Mouse (Mus musculus): ENCODE measurements around the gene Bco2. TPM values are rescaled to one million over a fixed set of nuclear protein-coding genes. Genes with fewer than 3 reads are reported as not detected.

The Bco2 gene
- polyA plus RNA-seq, 1 experiment = 0.70 TPM

GRCm38 (mm10) chr9:50565173-50565572 is 10.2 kb upstream of the Bco2 start:
- Histone ChIP-seq H3K4me1 (ENCODE audit: control insufficient read depth, insufficient read depth, low read length) (no peaks in the 10 kb centered on the region), H3K4me3 (replicated peaks; ENCODE audit: extremely low read depth, low read depth, low read length) (no peak overlapping the region)
- DNase-seq = no peak
- 60% methylated on average over 7 of the region's 7 CpGs for WGBS
- TF ChIP-seq CTCF (IDR thresholded peaks at IDR 0.05; ENCODE audit: insufficient read depth, low read length) (no peak), POLR2A (IDR thresholded peaks at IDR 0.05; ENCODE audit: borderline replicate concordance, extremely low read depth, low read depth, low read length) (no peak)

- Histone ChIP-seq H3K4me1 (ENCODE audit: control insufficient read depth, insufficient read depth, low read length) (no peaks in the 10 kb centered on the region), H3K4me3 (replicated peaks; ENCODE audit: extremely low read depth, low read depth, low read length) (no peak overlapping the region)
- TF ChIP-seq POLR2A (IDR thresholded peaks at IDR 0.05; ENCODE audit: borderline replicate concordance, extremely low read depth, low read depth, low read length) = no peak
- no peak for TF ChIP-seq CTCF (IDR thresholded peaks at IDR 0.05; ENCODE audit: insufficient read depth, low read length)
- 68% methylated on average over 2 of the region's 2 CpGs for WGBS
- no peak for DNase-seq
Observed at GRCm38 (mm10) chr9:50561918-50562360, 7.0 kb upstream of the Bco2 start.

GRCm38 (mm10) chr9:50561145-50561917 is 6.3 kb upstream of the Bco2 start, which contains the start of gene Tex12:
TSS of gene Tex12 (minus strand) at chr9:50561325.
- no peak within 1 kb of the TSS for H3K4me3 ChIP-seq (replicated peaks; ENCODE audit: extremely low read depth, low read depth, low read length)
- DNase-seq = no peak
- no peak for TF ChIP-seq POLR2A (IDR thresholded peaks at IDR 0.05; ENCODE audit: borderline replicate concordance, extremely low read depth, low read depth, low read length)
- no peak for TF ChIP-seq CTCF (IDR thresholded peaks at IDR 0.05; ENCODE audit: insufficient read depth, low read length)
- WGBS = 86% methylated on average over 38 of the region's 38 CpGs
- no peaks in the 10 kb centered on the region for H3K4me1 ChIP-seq (ENCODE audit: control insufficient read depth, insufficient read depth, low read length)

- WGBS = 31% methylated on average over 12 of the region's 12 CpGs
- H3K4me1 ChIP-seq (ENCODE audit: control insufficient read depth, insufficient read depth, low read length) = no peaks in the 10 kb centered on the region; the same call in 1 of the 2 replicates
- TF ChIP-seq POLR2A (IDR thresholded peaks at IDR 0.05; ENCODE audit: borderline replicate concordance, extremely low read depth, low read depth, low read length) (no peak), CTCF (IDR thresholded peaks at IDR 0.05; ENCODE audit: insufficient read depth, low read length) (no peak)
- DNase-seq = peak; percentile 34
- H3K4me3 ChIP-seq (replicated peaks; ENCODE audit: extremely low read depth, low read depth, low read length) = peak within 1 kb of the TSS; percentile 54
Observed at GRCm38 (mm10) chr9:50554241-50555093, 514 bp downstream of the Bco2 start, which contains the start of gene Il18. TSS of gene Il18 (plus strand) at chr9:50554827.

GRCm38 (mm10) chr9:50553547-50553946 is 1.4 kb downstream of the Bco2 start:
- DNase-seq = no peak
- Histone ChIP-seq H3K4me1 (ENCODE audit: control insufficient read depth, insufficient read depth, low read length) (no peaks in the 10 kb centered on the region; the same call in 1 of the 2 replicates), H3K4me3 (replicated peaks; ENCODE audit: extremely low read depth, low read depth, low read length) (no peak overlapping the region)
- TF ChIP-seq CTCF (IDR thresholded peaks at IDR 0.05; ENCODE audit: insufficient read depth, low read length) (no peak), POLR2A (IDR thresholded peaks at IDR 0.05; ENCODE audit: borderline replicate concordance, extremely low read depth, low read depth, low read length) (no peak)
- 54% methylated on average over 2 of the region's 2 CpGs for WGBS

- Histone ChIP-seq H3K4me1 (ENCODE audit: control insufficient read depth, insufficient read depth, low read length) (no peaks in the 10 kb centered on the region; the same call in 1 of the 2 replicates), H3K4me3 (replicated peaks; ENCODE audit: extremely low read depth, low read depth, low read length) (no peak overlapping the region)
- WGBS = 53% methylated on average over 5 of the region's 5 CpGs
- DNase-seq = no peak
- no peak for TF ChIP-seq CTCF (IDR thresholded peaks at IDR 0.05; ENCODE audit: insufficient read depth, low read length)
- no peak for TF ChIP-seq POLR2A (IDR thresholded peaks at IDR 0.05; ENCODE audit: borderline replicate concordance, extremely low read depth, low read depth, low read length)
Observed at GRCm38 (mm10) chr9:50552206-50552605, 2.8 kb downstream of the Bco2 start.

GRCm38 (mm10) chr9:50548936-50549335 is 6.0 kb downstream of the Bco2 start:
- Histone ChIP-seq H3K4me3 (replicated peaks; ENCODE audit: extremely low read depth, low read depth, low read length) (no peak overlapping the region), H3K4me1 (ENCODE audit: control insufficient read depth, insufficient read depth, low read length) (no peaks in the 10 kb centered on the region; the same call in 1 of the 2 replicates)
- TF ChIP-seq POLR2A (IDR thresholded peaks at IDR 0.05; ENCODE audit: borderline replicate concordance, extremely low read depth, low read depth, low read length) = no peak
- TF ChIP-seq CTCF (IDR thresholded peaks at IDR 0.05; ENCODE audit: insufficient read depth, low read length) = no peak
- no peak for DNase-seq
- WGBS = 59% methylated on average over 4 of the region's 4 CpGs

GRCm38 (mm10) chr9:50547859-50548478 is 7.0 kb downstream of the Bco2 start:
- Histone ChIP-seq H3K4me1 (ENCODE audit: control insufficient read depth, insufficient read depth, low read length) (no peaks in the 10 kb centered on the region), H3K4me3 (replicated peaks; ENCODE audit: extremely low read depth, low read depth, low read length) (no peak overlapping the region)
- TF ChIP-seq CTCF (IDR thresholded peaks at IDR 0.05; ENCODE audit: insufficient read depth, low read length) (no peak), POLR2A (IDR thresholded peaks at IDR 0.05; ENCODE audit: borderline replicate concordance, extremely low read depth, low read depth, low read length) (no peak)
- 20% methylated on average over 5 of the region's 5 CpGs for WGBS
- DNase-seq = no peak

- 60% methylated on average over 9 of the region's 9 CpGs for WGBS
- Histone ChIP-seq H3K4me1 (ENCODE audit: control insufficient read depth, insufficient read depth, low read length) (no peaks in the 10 kb centered on the region), H3K4me3 (replicated peaks; ENCODE audit: extremely low read depth, low read depth, low read length) (no peak overlapping the region)
- TF ChIP-seq CTCF (IDR thresholded peaks at IDR 0.05; ENCODE audit: insufficient read depth, low read length) (no peak), POLR2A (IDR thresholded peaks at IDR 0.05; ENCODE audit: borderline replicate concordance, extremely low read depth, low read depth, low read length) (no peak)
- DNase-seq = no peak
Observed at GRCm38 (mm10) chr9:50542401-50542800, 12.6 kb downstream of the Bco2 start.
